Mouse (Mus musculus): ENCODE data around the gene Tlr7. TPM values are rescaled to one million over a fixed set of nuclear protein-coding genes. Genes with fewer than 3 reads are reported as not detected.
"Not testable (repeated sequence)": the region's sequence is repeated elsewhere in the genome, so short reads cannot be mapped to it uniquely, and the experiment has no call there.

Gene Tlr7
- 0.39 and 0.44 TPM in 2 replicates for polyA plus RNA-seq (2015; fragmentation: Nextera tagmentation; extraction: Ambion mirVana)

- Histone ChIP-seq H3K27ac (no peak within 1 kb of the TSS), H3K9me3 (replicated peaks) (no peaks in the 10 kb centered on the region), H3K27me3 (peaks cover 20% of the 10 kb centered on the region), H3K4me1 (no peaks in the 10 kb centered on the region), H3K9ac (no peak within 1 kb of the TSS), H3K36me3 (no peaks in the 10 kb centered on the region), H3K4me3 (replicated peaks) (no peak within 1 kb of the TSS), H3K4me2 (no peak within 1 kb of the TSS)
- WGBS = 78% methylated on average over 6 of the region's 6 CpGs
- ATAC-seq (replicated peaks; ENCODE audit: low FRiP score) = no peak
These were observed at the start of gene Tlr7 for GRCm38 (mm10) chrX:167330399-167330798. Tlr7 (minus strand) TSS chrX:167330558.

- 64% methylated on average over 4 of the region's 4 CpGs for WGBS
- H3K27ac ChIP-seq = no peak overlapping the region
- H3K4me2 ChIP-seq = no peak overlapping the region
- no peak for ATAC-seq (replicated peaks; ENCODE audit: low FRiP score)
- H3K36me3 ChIP-seq = no peaks in the 10 kb centered on the region
- peaks cover 42% of the 10 kb centered on the region for H3K27me3 ChIP-seq
- no peaks in the 10 kb centered on the region for H3K4me1 ChIP-seq
- no peaks in the 10 kb centered on the region for H3K9me3 ChIP-seq (replicated peaks)
- H3K9ac ChIP-seq = no peak overlapping the region
- H3K4me3 ChIP-seq (replicated peaks) = no peak overlapping the region
These were observed 49.7 kb upstream of the Tlr7 start for GRCm38 (mm10) chrX:167380073-167380472.

GRCm38 (mm10) chrX:167361231-167361630, 30.9 kb upstream of the Tlr7 start:
- H3K27ac ChIP-seq; H3K4me3 ChIP-seq (replicated peaks); H3K4me2 ChIP-seq; H3K9ac ChIP-seq; H3K9me3 ChIP-seq (replicated peaks); ATAC-seq (replicated peaks; ENCODE audit: low FRiP score); H3K4me1 ChIP-seq: not testable (repeated sequence)
- peaks cover 11% of the 10 kb centered on the region; the same call in 1 of the 2 replicates for H3K36me3 ChIP-seq
- H3K27me3 ChIP-seq = peaks cover 29% of the 10 kb centered on the region
- WGBS = 83% methylated on average over 3 of the region's 3 CpGs

GRCm38 (mm10) chrX:167359704-167360103, 29.3 kb upstream of the Tlr7 start:
- Histone ChIP-seq H3K27me3 (peaks cover 23% of the 10 kb centered on the region), H3K9me3 (replicated peaks) (no peaks in the 10 kb centered on the region), H3K4me3 (replicated peaks) (no peak overlapping the region), H3K9ac (no peak overlapping the region), H3K27ac (no peak overlapping the region), H3K4me1 (no peaks in the 10 kb centered on the region), H3K4me2 (no peak overlapping the region), H3K36me3 (peaks cover 11% of the 10 kb centered on the region; the same call in 1 of the 2 replicates)
- 79% methylated on average over 7 of the region's 7 CpGs for WGBS
- ATAC-seq (replicated peaks; ENCODE audit: low FRiP score) = no peak

DNA sequence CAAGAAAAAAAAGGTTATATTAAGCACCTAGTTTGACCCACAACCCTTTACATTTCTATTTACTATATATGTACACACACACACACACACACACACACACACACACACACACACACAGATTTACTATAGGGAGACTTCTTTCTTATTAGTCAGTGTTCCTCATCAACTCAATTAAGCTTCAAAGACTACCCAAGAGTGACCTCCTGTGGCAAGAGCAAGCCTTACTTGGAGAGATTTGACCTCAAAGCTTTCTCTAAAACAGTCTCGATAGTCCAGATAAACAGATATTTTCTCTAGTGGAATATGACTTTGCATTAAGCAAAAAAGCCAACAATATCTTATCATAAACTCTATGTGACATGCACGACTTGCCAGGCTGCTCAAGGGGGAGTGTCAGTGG, 27.1 kb upstream of the Tlr7 start:
- ATAC-seq (replicated peaks; ENCODE audit: low FRiP score) = no peak
- WGBS = 63% methylated on average over 2 of the region's 2 CpGs

DNA sequence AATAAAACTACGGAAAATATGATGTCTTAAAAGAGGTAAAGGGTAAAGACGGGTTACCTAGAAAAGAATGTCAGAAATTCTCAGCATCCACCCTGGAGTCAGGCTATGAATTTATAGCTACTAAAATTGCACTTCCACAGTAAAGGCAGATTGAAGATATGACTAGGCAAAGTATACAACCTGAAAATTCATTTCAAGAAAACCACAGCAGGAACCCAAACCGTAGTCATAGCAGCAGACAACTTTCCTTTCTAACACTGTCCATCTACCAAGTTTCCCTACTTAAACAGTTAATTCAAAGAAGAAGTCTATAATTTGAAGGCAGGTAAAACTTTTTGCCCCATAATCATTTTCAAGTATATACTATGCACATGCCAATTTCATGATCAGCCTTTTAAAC, 25.6 kb upstream of the Tlr7 start:
- Histone ChIP-seq H3K9me3 (replicated peaks) (no peaks in the 10 kb centered on the region), H3K27me3 (peaks cover 13% of the 10 kb centered on the region), H3K36me3 (0 out of 2 replicates have a peak, but pooled peaks cover 2% of the 10 kb centered on the region), H3K27ac (no peak overlapping the region), H3K9ac (no peak overlapping the region), H3K4me1 (no peaks in the 10 kb centered on the region), H3K4me3 (replicated peaks) (no peak overlapping the region), H3K4me2 (no peak overlapping the region)
- no peak for ATAC-seq (replicated peaks; ENCODE audit: low FRiP score)
- WGBS = 84% methylated on average over 3 of the region's 3 CpGs

More for the DNA sequence above, 27.1 kb upstream of the Tlr7 start:
- Histone ChIP-seq H3K9me3 (replicated peaks) (no peaks in the 10 kb centered on the region), H3K9ac (no peak overlapping the region), H3K36me3 (peaks cover 9% of the 10 kb centered on the region; the same call in 1 of the 2 replicates), H3K4me1 (no peaks in the 10 kb centered on the region), H3K4me2 (no peak overlapping the region), H3K27me3 (peaks cover 17% of the 10 kb centered on the region), H3K4me3 (replicated peaks) (no peak overlapping the region), H3K27ac (no peak overlapping the region)

DNA sequence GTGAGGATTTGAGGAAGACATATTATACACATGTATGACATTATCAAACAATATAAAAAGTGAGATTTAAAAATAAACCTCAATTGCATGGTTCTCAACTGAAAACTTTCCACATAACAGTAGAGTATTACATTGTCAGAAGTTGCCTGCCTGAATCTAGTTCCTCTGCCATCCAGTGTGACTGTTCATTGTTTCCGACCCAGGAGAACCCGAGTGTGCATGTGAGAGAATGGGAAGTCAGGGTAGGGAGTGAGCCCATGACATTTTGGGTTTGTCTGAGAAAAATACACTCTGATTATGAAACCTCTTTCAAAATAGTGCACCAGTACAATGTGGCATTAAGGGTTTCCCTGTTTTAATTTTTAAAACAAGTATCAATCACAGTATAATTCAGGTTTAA, 23.3 kb upstream of the Tlr7 start:
- no peak overlapping the region for H3K9ac ChIP-seq
- peaks cover 10% of the 10 kb centered on the region; the same call in 1 of the 2 replicates for H3K27me3 ChIP-seq
- H3K4me2 ChIP-seq = no peak overlapping the region
- no peak overlapping the region for H3K4me3 ChIP-seq (replicated peaks)
- no peak overlapping the region for H3K27ac ChIP-seq
- H3K4me1 ChIP-seq = no peaks in the 10 kb centered on the region
- H3K9me3 ChIP-seq (replicated peaks) = no peaks in the 10 kb centered on the region
- ATAC-seq (replicated peaks; ENCODE audit: low FRiP score) = no peak
- H3K36me3 ChIP-seq = peaks cover 8% of the 10 kb centered on the region; the same call in 1 of the 2 replicates
- WGBS = 91% methylated on average over 2 of the region's 2 CpGs

- H3K4me1 ChIP-seq = no peaks in the 10 kb centered on the region
- WGBS = 88% methylated on average over 1 of the region's 1 CpGs
- peaks cover 30% of the 10 kb centered on the region for H3K27me3 ChIP-seq
- ATAC-seq (replicated peaks; ENCODE audit: low FRiP score) = no peak
- no peak overlapping the region for H3K4me3 ChIP-seq (replicated peaks)
- H3K27ac ChIP-seq = no peak overlapping the region
- no peaks in the 10 kb centered on the region for H3K9me3 ChIP-seq (replicated peaks)
- no peak overlapping the region for H3K9ac ChIP-seq
- H3K4me2 ChIP-seq = no peak overlapping the region
- peaks cover 8% of the 10 kb centered on the region; the same call in 1 of the 2 replicates for H3K36me3 ChIP-seq
These were observed 16.1 kb upstream of the Tlr7 start for GRCm38 (mm10) chrX:167346440-167346839.

GRCm38 (mm10) chrX:167344356-167344755, 14.0 kb upstream of the Tlr7 start:
- H3K9me3 ChIP-seq (replicated peaks) = no peaks in the 10 kb centered on the region
- H3K27ac ChIP-seq = no peak overlapping the region
- no peak overlapping the region for H3K9ac ChIP-seq
- ATAC-seq (replicated peaks; ENCODE audit: low FRiP score) = peak; percentile 43; the same call in 1 of the 2 replicates
- H3K4me1 ChIP-seq = no peaks in the 10 kb centered on the region
- WGBS = 59% methylated on average over 1 of the region's 1 CpGs
- H3K4me2 ChIP-seq = no peak overlapping the region
- H3K4me3 ChIP-seq (replicated peaks) = no peak overlapping the region
- peaks cover 29% of the 10 kb centered on the region for H3K27me3 ChIP-seq
- H3K36me3 ChIP-seq = no peaks in the 10 kb centered on the region

- no peak overlapping the region for H3K4me2 ChIP-seq
- no peak overlapping the region for H3K9ac ChIP-seq
- H3K36me3 ChIP-seq = no peaks in the 10 kb centered on the region
- H3K9me3 ChIP-seq (replicated peaks) = no peaks in the 10 kb centered on the region
- peaks cover 23% of the 10 kb centered on the region for H3K27me3 ChIP-seq
- 84% methylated on average over 3 of the region's 3 CpGs for WGBS
- no peak overlapping the region for H3K27ac ChIP-seq
- ATAC-seq (replicated peaks; ENCODE audit: low FRiP score) = no peak
- no peaks in the 10 kb centered on the region for H3K4me1 ChIP-seq
- no peak overlapping the region for H3K4me3 ChIP-seq (replicated peaks)
These were observed 11.5 kb upstream of the Tlr7 start for GRCm38 (mm10) chrX:167341811-167342210.

DNA sequence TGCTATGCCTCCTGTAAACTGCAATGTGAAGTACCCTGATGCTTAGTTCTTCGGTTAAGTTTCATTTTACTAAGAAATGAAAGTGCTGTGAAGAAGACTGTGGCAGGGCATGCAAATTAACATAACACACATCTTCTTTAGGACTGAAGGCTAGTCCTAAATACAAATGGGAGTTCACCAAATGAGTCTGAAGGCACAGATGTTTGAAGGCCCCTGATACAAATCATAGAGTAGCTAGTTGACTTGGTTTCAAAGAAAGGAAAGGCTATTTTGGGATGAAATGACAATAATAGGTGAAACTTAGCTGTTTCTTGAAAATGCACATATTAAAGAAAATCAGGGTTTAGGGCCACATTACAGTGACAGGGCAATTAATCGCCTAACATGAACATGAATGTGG, 9.8 kb upstream of the Tlr7 start:
- H3K9ac ChIP-seq = no peak overlapping the region
- no peak overlapping the region for H3K4me3 ChIP-seq (replicated peaks)
- no peaks in the 10 kb centered on the region for H3K4me1 ChIP-seq
- H3K27ac ChIP-seq = no peak overlapping the region
- peaks cover 16% of the 10 kb centered on the region for H3K27me3 ChIP-seq
- no peak for ATAC-seq (replicated peaks; ENCODE audit: low FRiP score)
- WGBS = 92% methylated on average over 2 of the region's 2 CpGs
- H3K4me2 ChIP-seq = no peak overlapping the region
- H3K9me3 ChIP-seq (replicated peaks) = no peaks in the 10 kb centered on the region
- no peaks in the 10 kb centered on the region for H3K36me3 ChIP-seq

DNA sequence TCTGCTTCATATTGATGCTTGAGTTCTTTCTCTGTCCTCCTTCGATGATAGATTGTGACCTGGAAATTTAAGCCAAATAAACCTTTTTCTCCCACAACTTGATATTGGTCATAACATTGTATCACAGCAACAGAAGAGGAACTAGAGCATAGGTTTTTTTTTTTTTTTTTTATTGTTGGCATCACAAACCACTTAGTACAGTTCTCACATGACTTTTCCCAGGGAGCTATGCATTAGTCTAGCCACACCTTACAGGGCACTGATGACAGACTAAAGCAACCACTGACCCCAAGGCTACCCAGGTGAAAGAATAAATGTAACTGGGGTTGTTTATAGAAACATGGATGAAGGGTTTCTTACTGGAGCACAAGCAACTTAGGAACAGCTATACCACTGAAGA, 7.6 kb upstream of the Tlr7 start:
- Histone ChIP-seq H3K27ac (no peak overlapping the region), H3K4me1 (no peaks in the 10 kb centered on the region), H3K27me3 (peaks cover 7% of the 10 kb centered on the region; the same call in 1 of the 2 replicates), H3K36me3 (no peaks in the 10 kb centered on the region), H3K4me3 (replicated peaks) (no peak overlapping the region), H3K9ac (no peak overlapping the region), H3K9me3 (replicated peaks) (no peaks in the 10 kb centered on the region), H3K4me2 (no peak overlapping the region)
- no peak for ATAC-seq (replicated peaks; ENCODE audit: low FRiP score)
- 93% methylated on average over 1 of the region's 1 CpGs for WGBS

GRCm38 (mm10) chrX:167334571-167334970, 4.2 kb upstream of the Tlr7 start:
- Histone ChIP-seq H3K4me1 (no peaks in the 10 kb centered on the region), H3K4me3 (replicated peaks) (no peak overlapping the region), H3K27ac (no peak overlapping the region), H3K27me3 (peaks cover 7% of the 10 kb centered on the region), H3K9ac (no peak overlapping the region), H3K36me3 (no peaks in the 10 kb centered on the region), H3K4me2 (no peak overlapping the region), H3K9me3 (replicated peaks) (no peaks in the 10 kb centered on the region)
- no peak for ATAC-seq (replicated peaks; ENCODE audit: low FRiP score)
- 82% methylated on average over 1 of the region's 1 CpGs for WGBS
